Mouse (Mus musculus): Measurements from ENCODE around the gene Atp2a2. TPM values are rescaled to one million over a fixed set of nuclear protein-coding genes. Genes with fewer than 3 reads are reported as not detected.

The Atp2a2 gene
- polyA plus RNA-seq, 1 experiment, result 422 TPM

DNA sequence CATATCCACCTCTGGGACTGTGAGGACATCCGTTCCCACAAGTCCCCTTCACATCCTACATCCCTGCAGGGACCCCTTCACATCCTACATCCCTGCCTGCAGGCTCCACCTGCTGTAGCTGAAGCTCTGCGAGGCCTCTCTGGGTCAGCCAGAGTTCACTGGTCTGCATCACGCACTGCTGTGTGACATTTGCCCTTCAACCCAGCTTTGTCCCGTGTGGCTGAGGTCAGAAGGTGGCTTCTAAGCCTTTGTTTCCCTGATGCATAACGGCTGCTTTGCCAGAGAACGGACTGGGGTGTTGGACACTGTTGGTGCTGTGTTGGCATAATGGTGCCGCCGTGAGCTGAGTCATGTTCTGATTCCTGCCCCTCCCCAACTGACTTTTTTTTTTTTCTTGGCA is 16.2 kb upstream of the Atp2a2 start:
- WGBS, result 56% methylated on average over 8 of the region's 8 CpGs
- no peak for DNase-seq
- H3K4me1 ChIP-seq (ENCODE audit: control insufficient read depth, insufficient read depth, low read length), result peaks cover 11% of the 10 kb centered on the region
- no peak overlapping the region for H3K4me3 ChIP-seq (replicated peaks; ENCODE audit: insufficient read depth, low read depth, low read length)
- no peak for TF ChIP-seq CTCF (IDR thresholded peaks at IDR 0.05; ENCODE audit: borderline replicate concordance, insufficient read depth, low read depth, low read length)
- no peak for TF ChIP-seq POLR2A (IDR thresholded peaks at IDR 0.05; ENCODE audit: borderline replicate concordance, insufficient read depth, low read length)
- H3K27me3 ChIP-seq (ENCODE audit: control insufficient read depth, insufficient read depth, low read length), result no peaks in the 10 kb centered on the region
- no peak overlapping the region for H3K27ac ChIP-seq (ENCODE audit: insufficient read depth, low read length)

DNA sequence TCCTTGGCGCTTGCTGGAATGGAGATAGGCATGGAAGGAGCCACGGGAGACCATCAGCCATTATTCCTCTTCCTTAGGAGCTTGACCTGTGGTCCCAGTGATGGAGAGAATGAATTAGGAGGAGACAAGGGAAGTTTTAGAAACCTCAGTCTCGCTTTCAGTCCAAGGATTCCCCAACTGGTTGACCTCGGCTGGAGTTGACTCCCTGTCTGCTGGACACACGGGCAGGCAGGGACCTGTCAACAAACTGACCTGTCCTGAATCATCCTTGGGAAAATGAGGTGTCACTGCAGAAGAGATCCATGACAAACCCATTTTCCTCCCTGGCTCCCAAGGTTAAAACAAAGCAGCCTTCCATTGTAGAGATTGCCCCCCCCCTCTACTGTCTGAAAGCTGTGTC is 14.9 kb upstream of the Atp2a2 start:
- TF ChIP-seq CTCF (IDR thresholded peaks at IDR 0.05; ENCODE audit: borderline replicate concordance, insufficient read depth, low read depth, low read length) (no peak), POLR2A (IDR thresholded peaks at IDR 0.05; ENCODE audit: borderline replicate concordance, insufficient read depth, low read length) (no peak)
- Histone ChIP-seq H3K27ac (ENCODE audit: insufficient read depth, low read length) (no peak overlapping the region), H3K27me3 (ENCODE audit: control insufficient read depth, insufficient read depth, low read length) (no peaks in the 10 kb centered on the region), H3K4me1 (ENCODE audit: control insufficient read depth, insufficient read depth, low read length) (peaks cover 11% of the 10 kb centered on the region), H3K4me3 (replicated peaks; ENCODE audit: insufficient read depth, low read depth, low read length) (no peak overlapping the region)
- no peak for DNase-seq
- 94% methylated on average over 5 of the region's 5 CpGs for WGBS

- Histone ChIP-seq H3K27ac (ENCODE audit: insufficient read depth, low read length) (no peak overlapping the region), H3K27me3 (ENCODE audit: control insufficient read depth, insufficient read depth, low read length) (no peaks in the 10 kb centered on the region), H3K4me1 (ENCODE audit: control insufficient read depth, insufficient read depth, low read length) (peaks cover 17% of the 10 kb centered on the region), H3K4me3 (replicated peaks; ENCODE audit: insufficient read depth, low read depth, low read length) (no peak overlapping the region)
- TF ChIP-seq CTCF (IDR thresholded peaks at IDR 0.05; ENCODE audit: borderline replicate concordance, insufficient read depth, low read depth, low read length) (no peak), POLR2A (IDR thresholded peaks at IDR 0.05; ENCODE audit: borderline replicate concordance, insufficient read depth, low read length) (no peak)
- DNase-seq, result peak in 1 of 2 experiments; percentile 39
- WGBS, result 57% methylated on average over 11 of the region's 11 CpGs
Measured at GRCm38 (mm10) chr5:122516029-122516730, 14.2 kb upstream of the Atp2a2 start.

GRCm38 (mm10) chr5:122514127-122514521 is 12.1 kb upstream of the Atp2a2 start:
- Histone ChIP-seq H3K27ac (ENCODE audit: insufficient read depth, low read length) (no peak overlapping the region), H3K27me3 (ENCODE audit: control insufficient read depth, insufficient read depth, low read length) (no peaks in the 10 kb centered on the region), H3K4me1 (ENCODE audit: control insufficient read depth, insufficient read depth, low read length) (peaks cover 35% of the 10 kb centered on the region), H3K4me3 (replicated peaks; ENCODE audit: insufficient read depth, low read depth, low read length) (no peak overlapping the region)
- no peak for DNase-seq
- no peak for TF ChIP-seq POLR2A (IDR thresholded peaks at IDR 0.05; ENCODE audit: borderline replicate concordance, insufficient read depth, low read length)
- TF ChIP-seq CTCF (IDR thresholded peaks at IDR 0.05; ENCODE audit: borderline replicate concordance, insufficient read depth, low read depth, low read length), result no peak
- WGBS, result 53% methylated on average over 8 of the region's 8 CpGs

DNA sequence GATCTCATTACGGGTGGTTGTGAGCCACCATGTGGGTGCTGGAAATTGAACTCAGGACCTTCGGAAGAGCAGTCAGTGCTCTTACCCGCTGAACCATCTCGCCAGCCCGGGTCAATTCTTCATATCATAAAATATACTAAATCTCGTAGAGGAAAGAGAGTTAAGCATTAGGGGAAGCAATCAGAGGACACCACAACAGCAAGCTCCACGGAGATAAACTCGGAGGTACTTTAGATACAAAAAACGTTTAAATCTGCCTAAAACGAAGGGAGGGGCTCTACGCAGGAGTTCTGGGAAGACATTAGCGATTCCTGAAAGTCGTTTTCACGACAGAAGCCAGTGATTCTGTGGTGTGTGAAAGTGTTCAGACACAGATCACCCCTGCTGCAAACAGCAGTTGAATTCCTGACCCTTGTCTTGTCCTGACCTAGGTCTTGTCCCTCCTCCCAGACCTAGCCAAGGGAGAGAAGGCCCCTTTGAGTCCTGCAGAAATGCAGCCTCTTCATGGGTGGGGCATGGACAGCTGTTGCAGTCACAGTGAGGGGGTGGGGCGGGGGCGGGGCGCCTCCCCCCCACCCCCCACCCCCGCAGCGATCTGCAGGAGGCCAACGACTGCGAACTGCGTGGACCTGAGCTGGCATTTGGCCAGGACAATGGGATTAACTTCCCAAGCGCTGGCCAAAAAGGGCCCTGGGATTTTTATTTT is 11.5 kb upstream of the Atp2a2 start:
- no peak for DNase-seq
- H3K27ac ChIP-seq (ENCODE audit: insufficient read depth, low read length), result no peak overlapping the region
- no peaks in the 10 kb centered on the region for H3K27me3 ChIP-seq (ENCODE audit: control insufficient read depth, insufficient read depth, low read length)
- H3K4me1 ChIP-seq (ENCODE audit: control insufficient read depth, insufficient read depth, low read length), result peaks cover 39% of the 10 kb centered on the region
- TF ChIP-seq CTCF (IDR thresholded peaks at IDR 0.05; ENCODE audit: borderline replicate concordance, insufficient read depth, low read depth, low read length) (no peak), POLR2A (IDR thresholded peaks at IDR 0.05; ENCODE audit: borderline replicate concordance, insufficient read depth, low read length) (no peak)
- H3K4me3 ChIP-seq (replicated peaks; ENCODE audit: insufficient read depth, low read depth, low read length), result no peak overlapping the region
- 54% methylated on average over 23 of the region's 23 CpGs for WGBS

GRCm38 (mm10) chr5:122512011-122512410 is 10.0 kb upstream of the Atp2a2 start:
- 71% methylated on average over 6 of the region's 6 CpGs for WGBS
- Histone ChIP-seq H3K27ac (ENCODE audit: insufficient read depth, low read length) (no peak overlapping the region), H3K27me3 (ENCODE audit: control insufficient read depth, insufficient read depth, low read length) (no peaks in the 10 kb centered on the region), H3K4me3 (replicated peaks; ENCODE audit: insufficient read depth, low read depth, low read length) (no peak overlapping the region), H3K4me1 (ENCODE audit: control insufficient read depth, insufficient read depth, low read length) (peaks cover 39% of the 10 kb centered on the region)
- no peak for TF ChIP-seq POLR2A (IDR thresholded peaks at IDR 0.05; ENCODE audit: borderline replicate concordance, insufficient read depth, low read length)
- no peak for TF ChIP-seq CTCF (IDR thresholded peaks at IDR 0.05; ENCODE audit: borderline replicate concordance, insufficient read depth, low read depth, low read length)
- DNase-seq, result no peak

GRCm38 (mm10) chr5:122511405-122511804 is 9.4 kb upstream of the Atp2a2 start:
- DNase-seq, result peak in 1 of 2 experiments; percentile 26
- Histone ChIP-seq H3K4me3 (replicated peaks; ENCODE audit: insufficient read depth, low read depth, low read length) (no peak overlapping the region), H3K4me1 (ENCODE audit: control insufficient read depth, insufficient read depth, low read length) (peaks cover 33% of the 10 kb centered on the region), H3K27ac (ENCODE audit: insufficient read depth, low read length) (peak overlapping the region; percentile 36; the same call in 1 of the 2 replicates), H3K27me3 (ENCODE audit: control insufficient read depth, insufficient read depth, low read length) (no peaks in the 10 kb centered on the region)
- WGBS, result 50% methylated on average over 9 of the region's 9 CpGs
- TF ChIP-seq POLR2A (IDR thresholded peaks at IDR 0.05; ENCODE audit: borderline replicate concordance, insufficient read depth, low read length) (no peak), CTCF (IDR thresholded peaks at IDR 0.05; ENCODE audit: borderline replicate concordance, insufficient read depth, low read depth, low read length) (no peak)
